In genomic region chr6:93758114-93758513, GRCm38 (mm10) we compare ENCODE assay signal across 10 mouse cellular contexts.
A peak's percentile ranks its signal among the peaks of the same experiment; 100 is the strongest.
DNase-seq lines count a peak whose midpoint lies in the region; ATAC-seq and TF ChIP-seq lines count a peak whose summit lies in the region.
"Had no signal": no experiment of that assay in that cellular context is flagged by ENCODE, and none has a peak within 500 bp of the region (broad histone marks: within the 10 kb centered on the region; RNA-seq: fewer than 3 reads in every experiment).

No protein-coding gene starts in this region.

- H3K9me3 ChIP-seq in neural tube, embryonic 11.5 days (ENCODE audit: control insufficient read depth, low read length), result no peaks in the 10 kb centered on the region
- no peaks in the 10 kb centered on the region for H3K9me3 ChIP-seq in megakaryocyte, embryonic 14.5 days

- H3K36me3 ChIP-seq in neural tube, embryonic 11.5 days (ENCODE audit: control insufficient read depth, insufficient read depth, low read length), result no peaks in the 10 kb centered on the region
- no peaks in the 10 kb centered on the region for H3K36me3 ChIP-seq in megakaryocyte, embryonic 14.5 days (replicated peaks; ENCODE audit: low read length)

- TF ChIP-seq POLR2A in cerebellum, adult 2 months (IDR thresholded peaks at IDR 0.05; ENCODE audit: borderline replicate concordance, insufficient read depth, low read length), result no peak

- H3K27me3 ChIP-seq in neural tube, embryonic 11.5 days (ENCODE audit: control insufficient read depth, insufficient read depth, low read length), result no peaks in the 10 kb centered on the region
- H3K27me3 ChIP-seq in megakaryocyte, embryonic 14.5 days (replicated peaks), result no peaks in the 10 kb centered on the region
- no peaks in the 10 kb centered on the region for H3K27me3 ChIP-seq in cerebellum, adult 2 months (ENCODE audit: control insufficient read depth, insufficient read depth, low read length)

- H3K4me3 ChIP-seq in neural tube, embryonic 11.5 days (ENCODE audit: low read depth, low read length), result no peak overlapping the region
- peak overlapping the region; percentile 10 for H3K4me3 ChIP-seq in megakaryocyte, embryonic 14.5 days (replicated peaks)
- no peak overlapping the region for H3K4me3 ChIP-seq in cerebellum, adult 2 months (replicated peaks; ENCODE audit: insufficient read depth, low read depth, low read length)

- H3K4me1 ChIP-seq in neural tube, embryonic 11.5 days (ENCODE audit: control insufficient read depth, insufficient read depth, low read length), result peaks cover 8% of the 10 kb centered on the region
- no peaks in the 10 kb centered on the region for H3K4me1 ChIP-seq in megakaryocyte, embryonic 14.5 days
- no peaks in the 10 kb centered on the region for H3K4me1 ChIP-seq in cerebellum, adult 2 months (ENCODE audit: control insufficient read depth, insufficient read depth, low read length)

- peak overlapping the region; percentile 39; the same call in 1 of the 2 replicates for H3K27ac ChIP-seq in neural tube, embryonic 11.5 days (ENCODE audit: low read depth, low read length)
- no peak overlapping the region for H3K27ac ChIP-seq in cerebellum, adult 2 months (ENCODE audit: insufficient read depth, low read length)
- H3K27ac ChIP-seq: macrophage had no signal

- peak; percentile 81 for DNase-seq in heart, adult 11 months
- DNase-seq in heart, adult 8-10 months (ENCODE audit: low spot score), result no peak
- DNase-seq in neural tube, embryonic 11.5 days (ENCODE audit: low spot score), result no peak
- no peak for DNase-seq in neural tube, embryonic 10.5 days (ENCODE audit: extremely low spot score, low spot score)
- no peak for DNase-seq in cerebellum, adult 2 months
- DNase-seq in thymus, postnatal 14 days, result no peak
- DNase-seq in lung, adult 18-20 months, result no peak

- no peak overlapping the region for H3K4me2 ChIP-seq in neural tube, embryonic 11.5 days (ENCODE audit: low read depth)

- WGBS in neural tube, embryonic 11.5 days, result 59% methylated on average over 3 of the region's 3 CpGs
- WGBS in cerebellum, adult 2 months, result 75% methylated on average over 3 of the region's 3 CpGs

- no peak for TF ChIP-seq CTCF in cerebellum, adult 2 months (IDR thresholded peaks at IDR 0.05; ENCODE audit: borderline replicate concordance, insufficient read depth, low read depth, low read length)

- no peak overlapping the region for H3K9ac ChIP-seq in neural tube, embryonic 11.5 days (ENCODE audit: low read length)

- ATAC-seq in neural tube, embryonic 11.5 days (ENCODE audit: insufficient read depth, low FRiP score, low TSS enrichment), result no peak
- ATAC-seq: CD4-positive, CD25-positive, alpha-beta regulatory T cell, adult 4 months had no signal
